Mouse (Mus musculus) G1E (cell line): ENCODE data around the gene 1700010B08Rik. TPM values are rescaled to one million over a fixed set of nuclear protein-coding genes. Genes with fewer than 3 reads are reported as not detected.

Experiments used
- ATAC-seq: 2 replicates; pipeline ENCODE4 v1.8.0; 2016; ENCODE audit warnings: mild to moderate bottlenecking; ENCODE audit not compliant: insufficient number of reproducible peaks, poor library complexity, low FRiP score, severe bottlenecking; ENCODE audit errors: extremely low read depth
- DNase-seq: peaks from one replicate; pipeline ENCODE4 v3.0.0; 2012; ENCODE audit warnings: low spot score
- H3K27me3 ChIP-seq: 2 replicates; pipeline ENCODE4 v1.6.1; 2012; ENCODE audit warnings: mild to moderate bottlenecking, low read length, inconsistent platforms; ENCODE audit not compliant: insufficient read depth
- H3K36me3 ChIP-seq: replicated peaks from 2 replicates; pipeline ENCODE3; 2012; ENCODE audit warnings: mild to moderate bottlenecking, inconsistent platforms
- H3K4me1 ChIP-seq: 2 replicates; pipeline ENCODE4 v1.6.1; 2012; ENCODE audit warnings: low read depth, low read length, inconsistent platforms, mixed read lengths; ENCODE audit not compliant: insufficient read depth
- H3K4me3 ChIP-seq: 2 replicates; pipeline ENCODE4 v1.5.1; 2012; ENCODE audit warnings: low read depth, mild to moderate bottlenecking, inconsistent platforms, low read length, moderate library complexity, mixed read lengths
- H3K9me3 ChIP-seq: replicated peaks from 2 replicates; pipeline ENCODE4 v1.6.1; 2012; ENCODE audit warnings: inconsistent platforms
- CTCF ChIP-seq: IDR thresholded peaks from 2 replicates; pipeline ENCODE4 v1.5.1; 2012; ENCODE audit warnings: low read depth, low read length, inconsistent platforms, mixed read lengths
- GATA1 ChIP-seq: IDR thresholded peaks from 2 replicates; pipeline ENCODE4 v1.6.1; 2012; ENCODE audit warnings: borderline replicate concordance, low read length, inconsistent platforms, mixed read lengths
- GATA2 ChIP-seq: IDR thresholded peaks from 2 replicates; pipeline ENCODE4 v1.6.1; 2012; ENCODE audit warnings: low read depth, low read length, inconsistent platforms, borderline replicate concordance
- POLR2AphosphoS5 ChIP-seq: IDR thresholded peaks from 2 replicates; pipeline ENCODE4 v1.6.1; 2012; ENCODE audit warnings: low read depth, low read length, inconsistent platforms; ENCODE audit not compliant: insufficient replicate concordance
- TAL1 ChIP-seq: conservative IDR thresholded peaks from 2 replicates; pipeline ENCODE4 v1.6.1; 2012; ENCODE audit warnings: low read depth, low read length, inconsistent platforms, mixed read lengths
- polyA plus RNA-seq: library from polyadenylated mRNA; stranded (reverse); fragments of >175 nt; gene quantifications from 2 replicates; pipeline ENCODE4 v1.2.3, GENCODE M21; 2012
- total RNA-seq, 2 experiments: library from RNA; stranded (forward) in 1 of 2; stranded (reverse) in 1 of 2; fragments of 200-1000 nt in 1 of 2; fragments of >200 nt in 1 of 2; fragmentation: Nextera tagmentation in 1 of 2; gene quantifications; 2 replicates each; pipeline ENCODE4 v1.2.3; 2014 to 2017

Gene 1700010B08Rik
- total and polyA plus RNA-seq, 3 experiments, result not detected

DNA sequence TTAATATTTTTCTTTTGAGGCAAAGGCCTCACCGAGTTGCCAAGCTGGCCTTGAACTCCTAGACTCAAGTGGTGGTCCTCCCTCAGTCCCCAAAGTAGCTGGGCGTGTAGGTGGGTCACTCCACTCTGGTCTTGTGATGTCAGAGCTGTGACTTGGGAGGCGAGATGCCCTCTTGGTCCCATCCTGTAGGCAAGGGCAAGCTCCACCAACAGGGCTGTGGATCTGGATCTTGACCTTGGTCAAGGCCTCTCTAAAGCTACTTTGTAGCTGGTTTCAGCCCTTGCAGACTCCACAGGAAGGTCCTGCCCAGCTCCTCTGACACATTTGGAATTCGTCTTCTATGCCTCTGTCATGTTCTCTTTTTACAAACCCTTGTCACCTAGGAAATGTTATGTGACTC, 6.6 kb downstream of the 1700010B08Rik start:
- no peak overlapping the region for H3K4me3 ChIP-seq
- no peaks in the 10 kb centered on the region for H3K36me3 ChIP-seq
- peaks cover 10% of the 10 kb centered on the region; the same call in 1 of the 2 replicates for H3K27me3 ChIP-seq
- ATAC-seq (no peak), DNase-seq (no peak)
- no peaks in the 10 kb centered on the region for H3K9me3 ChIP-seq
- H3K4me1 ChIP-seq, result no peaks in the 10 kb centered on the region
- TF ChIP-seq TAL1 (no peak), POLR2AphosphoS5 (no peak), GATA2 (no peak), GATA1 (no peak), CTCF (no peak)

DNA sequence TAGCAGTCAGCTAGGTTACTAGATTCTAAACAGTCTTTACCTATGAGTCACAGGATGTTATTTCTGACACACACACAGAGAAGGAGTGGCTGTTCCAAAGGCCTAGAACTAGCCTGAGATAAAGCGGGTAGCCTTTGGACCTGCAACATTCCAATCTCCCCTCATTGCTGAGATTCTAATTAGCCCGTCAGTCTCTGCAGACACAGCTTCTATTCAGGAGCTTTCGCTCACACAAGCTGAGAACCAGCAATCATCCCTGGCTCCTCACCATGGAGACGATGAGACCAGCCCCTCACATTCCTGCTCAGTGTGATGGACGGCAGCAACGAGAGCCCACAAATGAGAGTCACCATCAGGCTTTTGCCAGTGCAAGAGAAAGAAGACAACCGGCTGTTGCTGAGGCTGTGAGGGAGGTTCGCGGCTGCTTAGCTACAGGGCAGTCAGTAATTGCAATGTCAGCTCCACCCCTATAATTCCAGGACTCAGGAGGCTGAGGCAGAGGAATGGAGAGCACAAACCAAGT, 11.3 kb downstream of the 1700010B08Rik start:
- Histone ChIP-seq H3K27me3 (peaks cover 18% of the 10 kb centered on the region), H3K36me3 (no peaks in the 10 kb centered on the region), H3K9me3 (no peaks in the 10 kb centered on the region), H3K4me3 (no peak overlapping the region), H3K4me1 (no peaks in the 10 kb centered on the region)
- DNase-seq (no peak), ATAC-seq (no peak)
- TF ChIP-seq GATA1, result no peak
- TF ChIP-seq CTCF, result no peak
- no peak for TF ChIP-seq POLR2AphosphoS5
- no peak for TF ChIP-seq GATA2
- TF ChIP-seq TAL1, result no peak

DNA sequence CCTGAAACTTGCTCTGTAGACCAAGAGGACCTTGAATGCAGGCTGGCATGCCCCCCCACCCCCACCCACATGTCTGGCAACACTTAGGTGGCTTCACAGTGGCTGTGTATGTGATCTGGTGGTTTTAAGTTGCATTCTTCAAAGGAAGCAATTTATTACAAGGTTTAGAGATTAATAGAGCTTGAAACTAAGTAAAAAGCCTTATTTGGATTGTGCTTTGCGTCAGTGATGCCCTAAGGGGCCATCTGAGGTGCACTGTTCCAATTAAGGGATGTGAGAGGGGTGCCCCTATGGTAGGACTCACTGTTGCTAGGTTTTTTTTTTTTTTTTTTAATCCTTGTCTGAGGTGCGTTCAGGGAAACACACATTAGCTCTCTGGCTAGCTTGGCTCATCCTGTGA, 15.2 kb downstream of the 1700010B08Rik start:
- Histone ChIP-seq H3K36me3 (peaks cover 14% of the 10 kb centered on the region), H3K27me3 (peaks cover 14% of the 10 kb centered on the region), H3K9me3 (no peaks in the 10 kb centered on the region), H3K4me3 (no peak overlapping the region), H3K4me1 (peaks cover 19% of the 10 kb centered on the region)
- TF ChIP-seq GATA1, result no peak
- no peak for TF ChIP-seq CTCF
- no peak for ATAC-seq
- DNase-seq, result no peak

GRCm38 (mm10) chr2:173737222-173737989, 18.2 kb downstream of the 1700010B08Rik start, which contains the start of gene Vapb:
Vapb (plus strand) TSS chr2:173737511.
- ATAC-seq, result peak; percentile 89
- Histone ChIP-seq H3K36me3 (peaks cover 42% of the 10 kb centered on the region), H3K4me3 (peak within 1 kb of the TSS; percentile 95), H3K9me3 (no peaks in the 10 kb centered on the region), H3K27me3 (peaks cover 11% of the 10 kb centered on the region), H3K4me1 (peaks cover 31% of the 10 kb centered on the region)
- peak; percentile 91 for DNase-seq
- TF ChIP-seq CTCF (no peak), POLR2AphosphoS5 (no peak), GATA2 (no peak), TAL1 (no peak)

- Histone ChIP-seq H3K36me3 (peaks cover 48% of the 10 kb centered on the region), H3K4me1 (peaks cover 31% of the 10 kb centered on the region), H3K9me3 (no peaks in the 10 kb centered on the region), H3K27me3 (peaks cover 3% of the 10 kb centered on the region; the same call in 1 of the 2 replicates), H3K4me3 (peak overlapping the region; percentile 95)
- no peak for TF ChIP-seq GATA1
- TF ChIP-seq TAL1, result no peak
- no peak for TF ChIP-seq CTCF
- TF ChIP-seq POLR2AphosphoS5, result no peak
- TF ChIP-seq GATA2, result no peak
- no peak for ATAC-seq
- peak; percentile 25 for DNase-seq
Observed at GRCm38 (mm10) chr2:173738232-173738631, 19.0 kb downstream of the 1700010B08Rik start.

DNA sequence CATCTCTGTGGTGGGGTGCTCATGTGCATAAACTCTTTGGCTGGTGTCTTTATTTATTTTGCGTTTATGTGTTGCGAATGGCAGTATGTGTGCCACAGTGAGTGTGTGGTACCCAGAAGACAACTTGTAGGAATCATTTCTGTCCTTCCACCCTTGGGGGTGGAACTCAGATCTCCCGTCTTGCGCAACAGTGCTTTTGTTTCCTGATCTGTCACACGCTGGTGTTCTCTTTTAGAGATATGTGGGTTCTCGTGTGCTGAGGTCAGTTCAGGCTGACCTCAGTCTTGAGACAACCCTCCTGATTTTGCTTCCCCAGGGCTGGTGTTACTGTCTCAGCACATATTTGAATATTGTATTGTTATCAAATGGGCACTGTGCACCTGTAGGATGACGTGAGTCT, 19.9 kb downstream of the 1700010B08Rik start:
- ATAC-seq (no peak), DNase-seq (no peak)
- H3K4me3 ChIP-seq, result no peak overlapping the region
- H3K9me3 ChIP-seq, result no peaks in the 10 kb centered on the region
- no peak for TF ChIP-seq GATA1
- no peak for TF ChIP-seq CTCF
- no peak for TF ChIP-seq POLR2AphosphoS5
- TF ChIP-seq GATA2, result no peak
- H3K4me1 ChIP-seq, result peaks cover 31% of the 10 kb centered on the region
- no peaks in the 10 kb centered on the region for H3K27me3 ChIP-seq
- H3K36me3 ChIP-seq, result peaks cover 55% of the 10 kb centered on the region

- Histone ChIP-seq H3K36me3 (peaks cover 82% of the 10 kb centered on the region), H3K4me3 (no peak overlapping the region), H3K9me3 (peaks cover 3% of the 10 kb centered on the region), H3K4me1 (peaks cover 27% of the 10 kb centered on the region), H3K27me3 (no peaks in the 10 kb centered on the region)
- no peak for DNase-seq
- no peak for ATAC-seq
- TF ChIP-seq POLR2AphosphoS5 (no peak), CTCF (no peak), TAL1 (no peak), GATA1 (no peak), GATA2 (no peak)
Observed at GRCm38 (mm10) chr2:173742090-173742489, 22.9 kb downstream of the 1700010B08Rik start.
